Mouse (Mus musculus) testis, adult 2 months (tissue): ENCODE measurements around the gene Cdk5rap3.
A peak's percentile ranks its signal among the peaks of the same experiment; 100 is the strongest.

Experiments
- CTCF ChIP-seq: fragments of 200-500 bp; IDR thresholded peaks from 2 replicates; pipeline ENCODE4 v1.5.1; 2012; ENCODE audit warnings: low read depth, mild to moderate bottlenecking, inconsistent platforms, low read length, moderate library complexity; ENCODE audit not compliant: control insufficient read depth, insufficient read depth, insufficient replicate concordance
- POLR2A ChIP-seq: fragments of 200-500 bp; IDR thresholded peaks from 2 replicates; pipeline ENCODE4 v1.6.1; 2012; ENCODE audit warnings: low read depth, mild to moderate bottlenecking, inconsistent platforms, low read length, moderate library complexity; ENCODE audit not compliant: control insufficient read depth

GRCm38 (mm10) chr11:96867149-96867548, 49.1 kb downstream of the Cdk5rap3 start:
- TF ChIP-seq CTCF (peak; percentile 72; the same call in 1 of the 2 replicates), POLR2A (no peak)
